Mouse (Mus musculus): ENCODE results near the gene Dock2. TPM values are rescaled to one million over a fixed set of nuclear protein-coding genes. Genes with fewer than 3 reads are reported as not detected.

Gene Dock2
- polyA plus RNA-seq, 1 experiment, result 0.51 TPM

DNA sequence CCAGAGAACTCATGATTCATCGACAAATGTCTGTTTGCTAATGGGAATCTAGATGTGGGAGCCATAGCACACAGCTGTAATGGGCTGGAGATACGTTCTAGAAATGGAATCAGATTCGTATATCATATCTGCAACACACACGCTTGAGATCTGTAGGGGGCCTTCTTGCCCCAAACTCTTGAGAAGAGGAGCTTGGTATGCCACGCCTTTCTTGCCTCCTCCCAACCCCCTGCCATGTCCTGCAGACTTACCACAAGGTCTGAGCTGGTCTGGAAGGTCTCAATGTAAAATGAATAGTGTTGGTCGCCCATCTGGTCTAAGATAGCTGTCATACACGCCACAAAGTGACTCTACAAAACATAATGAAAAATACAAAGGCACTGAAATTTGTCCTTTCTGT lies 471.5 kb downstream of the Dock2 start:
- TF ChIP-seq CTCF (IDR thresholded peaks at IDR 0.05; ENCODE audit: borderline replicate concordance, extremely low read depth, insufficient read depth, insufficient read length) (no peak), POLR2A (IDR thresholded peaks at IDR 0.05; ENCODE audit: borderline replicate concordance, extremely low read depth, insufficient read depth, insufficient read length, poor library complexity, severe bottlenecking) (no peak)
- DNase-seq (ENCODE audit: low read depth), result no peak

DNA sequence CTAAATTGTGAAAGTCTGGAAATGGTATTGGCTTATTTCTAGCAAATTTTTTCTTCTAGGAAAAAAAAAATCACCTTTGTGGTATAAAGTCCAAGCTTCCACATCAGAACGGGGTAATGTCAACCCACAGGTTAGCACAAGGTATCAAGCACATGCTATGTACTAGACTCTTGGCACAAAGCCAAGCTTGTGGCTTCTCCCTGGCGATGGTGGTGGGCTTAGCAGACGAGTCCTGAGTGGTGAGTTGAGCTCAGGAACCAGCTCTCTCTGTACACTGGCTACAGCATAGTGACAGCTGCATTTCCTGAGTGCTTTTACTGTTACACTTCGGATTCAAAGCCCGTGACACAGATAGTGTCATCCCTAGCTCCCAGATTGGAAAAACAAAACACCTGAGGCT lies 472.0 kb downstream of the Dock2 start:
- no peak for TF ChIP-seq POLR2A (IDR thresholded peaks at IDR 0.05; ENCODE audit: borderline replicate concordance, extremely low read depth, insufficient read depth, insufficient read length, poor library complexity, severe bottlenecking)
- TF ChIP-seq CTCF (IDR thresholded peaks at IDR 0.05; ENCODE audit: borderline replicate concordance, extremely low read depth, insufficient read depth, insufficient read length), result no peak

DNA sequence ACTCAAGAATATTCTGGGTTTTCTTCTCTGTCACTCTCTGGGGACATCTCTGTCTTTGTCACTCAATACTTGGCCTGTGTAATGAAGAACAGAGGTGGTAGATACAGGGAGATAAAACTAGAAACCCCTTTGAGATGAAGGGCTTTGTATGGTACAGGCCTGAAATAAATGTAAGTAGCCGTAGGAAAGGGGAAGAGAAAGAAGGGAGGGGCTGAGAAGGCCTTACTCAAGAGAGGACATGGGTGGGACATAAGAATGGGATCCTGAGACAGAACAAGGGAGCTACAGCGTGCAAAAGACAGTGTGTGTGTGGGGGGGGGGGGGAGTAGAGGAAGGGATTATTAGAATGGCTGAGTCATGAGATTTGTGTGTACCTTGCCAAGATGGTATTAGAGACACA lies 474.3 kb downstream of the Dock2 start:
- TF ChIP-seq POLR2A (IDR thresholded peaks at IDR 0.05; ENCODE audit: borderline replicate concordance, extremely low read depth, insufficient read depth, insufficient read length, poor library complexity, severe bottlenecking), result no peak
- no peak for TF ChIP-seq CTCF (IDR thresholded peaks at IDR 0.05; ENCODE audit: borderline replicate concordance, extremely low read depth, insufficient read depth, insufficient read length)
- DNase-seq (ENCODE audit: low read depth), result no peak

More for the DNA sequence above, 472.0 kb downstream of the Dock2 start:
- DNase-seq (ENCODE audit: low read depth), result no peak

DNA sequence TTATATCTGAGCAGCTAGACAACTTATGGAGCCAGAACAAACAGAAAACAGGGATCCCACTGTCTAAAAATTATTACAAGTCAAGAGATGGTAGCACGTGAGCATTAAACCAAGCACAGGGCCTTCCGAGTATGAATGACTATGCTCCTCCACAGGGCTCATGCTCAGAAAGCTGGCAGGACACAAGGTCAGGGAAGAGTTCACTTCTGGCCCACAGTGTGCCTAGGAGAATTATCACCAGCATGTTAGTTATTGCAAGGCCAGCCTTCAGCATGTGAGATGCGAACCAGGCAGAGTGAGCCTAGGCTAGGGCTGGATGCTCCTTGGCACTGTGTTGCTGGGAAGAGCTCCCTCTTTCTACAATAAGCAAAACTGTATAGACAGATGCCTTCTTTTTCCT lies 475.0 kb downstream of the Dock2 start:
- no peak for TF ChIP-seq POLR2A (IDR thresholded peaks at IDR 0.05; ENCODE audit: borderline replicate concordance, extremely low read depth, insufficient read depth, insufficient read length, poor library complexity, severe bottlenecking)
- TF ChIP-seq CTCF (IDR thresholded peaks at IDR 0.05; ENCODE audit: borderline replicate concordance, extremely low read depth, insufficient read depth, insufficient read length), result no peak
- DNase-seq (ENCODE audit: low read depth), result no peak

DNA sequence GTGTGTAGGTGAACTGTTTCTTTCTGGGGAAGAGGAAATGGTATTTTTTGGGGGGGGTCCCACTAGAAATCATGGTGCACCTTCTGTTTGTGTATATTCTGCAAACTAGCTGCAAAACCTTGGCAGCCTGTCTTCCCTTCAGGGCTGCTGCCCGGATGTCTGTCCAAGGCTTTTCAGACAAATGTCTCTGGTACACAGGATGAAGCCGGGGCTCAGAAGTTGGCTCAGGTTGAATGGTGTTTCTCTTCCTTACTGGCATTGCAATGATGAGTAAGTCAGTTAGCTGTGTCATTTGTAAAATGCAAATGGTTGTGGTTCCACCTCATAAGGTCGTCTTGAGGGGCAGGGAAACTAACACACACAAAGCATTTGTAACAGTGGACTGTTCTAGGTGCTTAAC lies 477.5 kb downstream of the Dock2 start:
- TF ChIP-seq CTCF (IDR thresholded peaks at IDR 0.05; ENCODE audit: borderline replicate concordance, extremely low read depth, insufficient read depth, insufficient read length) (no peak), POLR2A (IDR thresholded peaks at IDR 0.05; ENCODE audit: borderline replicate concordance, extremely low read depth, insufficient read depth, insufficient read length, poor library complexity, severe bottlenecking) (no peak)
- no peak for DNase-seq (ENCODE audit: low read depth)

DNA sequence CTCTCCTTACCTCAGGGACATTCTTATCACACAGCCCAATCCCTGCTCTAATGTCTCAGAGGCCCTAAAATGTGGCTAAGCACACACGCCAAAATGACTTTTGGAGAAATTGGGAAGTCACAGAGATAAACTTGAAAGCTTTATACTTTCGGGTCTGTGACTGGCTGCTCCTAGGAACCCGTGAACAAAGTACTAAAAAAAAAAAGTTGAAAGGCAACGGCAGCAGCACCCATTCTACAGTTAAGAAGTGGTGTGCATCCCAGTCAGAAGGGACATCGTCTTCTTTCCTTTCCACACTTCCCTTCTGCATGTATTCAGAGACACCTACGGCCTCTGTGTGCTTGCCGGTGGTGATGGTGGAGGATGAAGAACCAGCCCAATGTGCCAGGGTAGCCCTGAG lies 483.6 kb downstream of the Dock2 start:
- TF ChIP-seq CTCF (IDR thresholded peaks at IDR 0.05; ENCODE audit: borderline replicate concordance, extremely low read depth, insufficient read depth, insufficient read length), result no peak
- no peak for TF ChIP-seq POLR2A (IDR thresholded peaks at IDR 0.05; ENCODE audit: borderline replicate concordance, extremely low read depth, insufficient read depth, insufficient read length, poor library complexity, severe bottlenecking)
- no peak for DNase-seq (ENCODE audit: low read depth)

DNA sequence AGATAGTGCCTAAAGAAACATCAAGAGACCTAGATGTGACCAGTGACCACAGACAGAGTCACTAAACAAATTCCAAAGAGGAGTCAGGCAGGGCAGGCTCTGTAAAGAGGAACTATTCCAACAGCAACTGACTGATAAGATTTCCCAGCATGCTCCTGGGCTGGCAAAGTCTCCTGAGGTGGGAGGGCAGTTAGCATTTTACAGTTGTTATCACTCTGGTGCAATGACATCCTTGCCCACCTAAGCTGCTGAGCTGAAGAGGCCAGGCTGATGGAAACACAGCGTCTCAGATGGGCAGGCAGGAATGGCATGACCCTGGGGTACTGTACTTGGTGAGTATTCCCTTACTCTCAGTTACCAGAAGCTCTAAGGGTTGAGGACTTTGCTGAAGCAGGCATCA lies 484.1 kb downstream of the Dock2 start:
- TF ChIP-seq CTCF (IDR thresholded peaks at IDR 0.05; ENCODE audit: borderline replicate concordance, extremely low read depth, insufficient read depth, insufficient read length) (no peak), POLR2A (IDR thresholded peaks at IDR 0.05; ENCODE audit: borderline replicate concordance, extremely low read depth, insufficient read depth, insufficient read length, poor library complexity, severe bottlenecking) (no peak)
- DNase-seq (ENCODE audit: low read depth), result no peak

DNA sequence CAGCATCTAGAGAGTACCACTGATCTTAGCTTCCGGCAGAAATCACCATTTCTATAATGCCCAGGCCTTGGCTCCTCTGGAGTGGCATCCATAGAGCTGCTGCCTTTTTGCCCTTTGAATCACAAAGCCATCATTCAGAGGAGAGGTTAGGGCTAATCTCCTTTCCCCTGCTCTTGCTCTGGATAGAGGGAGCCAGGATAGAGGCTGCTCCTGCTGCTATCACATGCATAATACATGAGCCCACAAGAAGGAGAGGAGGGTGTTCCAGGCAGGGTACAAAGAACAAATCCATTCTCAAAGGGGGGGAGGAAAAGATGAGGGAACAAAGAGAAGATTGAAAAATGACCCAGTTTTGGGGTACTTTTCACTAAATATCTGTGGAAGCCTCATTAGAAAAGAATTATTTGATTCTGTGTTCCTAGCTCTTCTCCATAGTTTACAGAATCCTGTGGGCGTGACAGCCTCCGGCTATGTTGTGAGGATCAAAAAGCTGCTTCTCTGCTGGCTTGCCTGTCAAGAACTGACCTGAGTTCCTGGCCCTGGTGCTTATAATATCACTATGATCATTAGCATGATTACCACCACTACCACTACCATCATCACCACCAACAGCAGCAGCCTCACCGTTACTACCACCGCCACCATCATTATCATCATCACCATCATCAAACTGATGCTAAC lies 485.9 kb downstream of the Dock2 start:
- no peak for TF ChIP-seq CTCF (IDR thresholded peaks at IDR 0.05; ENCODE audit: borderline replicate concordance, extremely low read depth, insufficient read depth, insufficient read length)
- no peak for TF ChIP-seq POLR2A (IDR thresholded peaks at IDR 0.05; ENCODE audit: borderline replicate concordance, extremely low read depth, insufficient read depth, insufficient read length, poor library complexity, severe bottlenecking)
- peak; percentile 79 for DNase-seq (ENCODE audit: low read depth)

DNA sequence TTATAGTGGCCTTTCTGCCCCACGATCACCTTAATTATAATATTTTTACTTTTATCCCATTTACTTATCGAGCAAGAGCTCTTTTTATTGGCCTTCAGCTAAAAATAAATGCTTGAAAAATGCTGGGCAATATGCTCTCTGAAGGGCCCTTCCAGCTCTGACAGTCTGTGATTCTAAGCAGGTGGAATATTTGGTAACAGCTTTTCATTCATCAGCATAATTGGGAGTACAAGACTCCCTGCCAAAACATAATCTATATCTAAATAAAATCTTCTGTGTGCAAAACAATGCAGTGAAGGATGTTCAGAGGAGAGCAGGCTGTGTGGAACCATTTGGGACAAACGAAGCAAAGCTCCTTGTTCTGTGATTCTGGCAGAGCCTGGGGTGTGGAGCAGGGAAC lies 492.4 kb downstream of the Dock2 start:
- TF ChIP-seq CTCF (IDR thresholded peaks at IDR 0.05; ENCODE audit: borderline replicate concordance, extremely low read depth, insufficient read depth, insufficient read length) (no peak), POLR2A (IDR thresholded peaks at IDR 0.05; ENCODE audit: borderline replicate concordance, extremely low read depth, insufficient read depth, insufficient read length, poor library complexity, severe bottlenecking) (no peak)
- DNase-seq (ENCODE audit: low read depth), result peak; percentile 59

DNA sequence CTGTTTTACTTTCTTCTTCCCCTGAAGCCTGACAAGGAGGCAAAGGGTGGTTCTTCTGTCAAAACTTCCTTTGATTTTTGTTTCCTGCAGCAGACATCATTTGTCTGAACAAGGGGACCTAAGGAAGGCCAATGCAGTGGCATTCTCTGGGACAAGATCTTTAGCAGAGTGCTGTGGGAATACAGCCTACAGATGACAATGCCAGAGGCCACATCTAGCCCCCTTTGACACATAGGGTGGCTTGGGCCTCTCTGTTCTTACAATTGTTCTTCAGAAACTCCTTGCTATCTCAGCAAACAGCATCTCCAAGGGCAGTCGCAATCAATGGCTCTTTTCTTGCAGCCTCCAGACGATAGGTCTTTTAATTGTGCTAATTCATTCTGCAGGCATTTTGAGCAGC lies 493.0 kb downstream of the Dock2 start:
- TF ChIP-seq POLR2A (IDR thresholded peaks at IDR 0.05; ENCODE audit: borderline replicate concordance, extremely low read depth, insufficient read depth, insufficient read length, poor library complexity, severe bottlenecking), result no peak
- no peak for TF ChIP-seq CTCF (IDR thresholded peaks at IDR 0.05; ENCODE audit: borderline replicate concordance, extremely low read depth, insufficient read depth, insufficient read length)
- no peak for DNase-seq (ENCODE audit: low read depth)

DNA sequence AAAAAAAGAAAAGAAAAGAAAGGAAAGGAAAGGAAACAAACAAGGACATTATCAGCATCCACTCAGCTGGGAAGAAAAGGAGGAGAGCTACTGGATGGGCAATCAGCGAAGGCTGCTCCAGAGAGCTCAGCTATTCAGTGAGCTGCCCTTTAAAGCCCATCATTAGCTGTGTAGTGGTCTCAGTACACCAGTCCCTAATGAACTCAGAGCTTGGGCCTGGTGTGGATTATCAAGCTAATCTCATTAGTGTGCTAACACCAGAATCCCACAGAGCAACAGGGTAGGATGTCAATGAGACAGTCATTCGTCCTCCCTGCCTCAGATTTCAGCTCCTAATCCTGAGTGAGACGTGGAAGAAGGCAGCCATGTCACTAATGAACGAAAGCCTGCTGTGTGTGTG lies 493.4 kb downstream of the Dock2 start:
- DNase-seq (ENCODE audit: low read depth), result peak; percentile 74
- TF ChIP-seq POLR2A (IDR thresholded peaks at IDR 0.05; ENCODE audit: borderline replicate concordance, extremely low read depth, insufficient read depth, insufficient read length, poor library complexity, severe bottlenecking) (no peak), CTCF (IDR thresholded peaks at IDR 0.05; ENCODE audit: borderline replicate concordance, extremely low read depth, insufficient read depth, insufficient read length) (no peak)

DNA sequence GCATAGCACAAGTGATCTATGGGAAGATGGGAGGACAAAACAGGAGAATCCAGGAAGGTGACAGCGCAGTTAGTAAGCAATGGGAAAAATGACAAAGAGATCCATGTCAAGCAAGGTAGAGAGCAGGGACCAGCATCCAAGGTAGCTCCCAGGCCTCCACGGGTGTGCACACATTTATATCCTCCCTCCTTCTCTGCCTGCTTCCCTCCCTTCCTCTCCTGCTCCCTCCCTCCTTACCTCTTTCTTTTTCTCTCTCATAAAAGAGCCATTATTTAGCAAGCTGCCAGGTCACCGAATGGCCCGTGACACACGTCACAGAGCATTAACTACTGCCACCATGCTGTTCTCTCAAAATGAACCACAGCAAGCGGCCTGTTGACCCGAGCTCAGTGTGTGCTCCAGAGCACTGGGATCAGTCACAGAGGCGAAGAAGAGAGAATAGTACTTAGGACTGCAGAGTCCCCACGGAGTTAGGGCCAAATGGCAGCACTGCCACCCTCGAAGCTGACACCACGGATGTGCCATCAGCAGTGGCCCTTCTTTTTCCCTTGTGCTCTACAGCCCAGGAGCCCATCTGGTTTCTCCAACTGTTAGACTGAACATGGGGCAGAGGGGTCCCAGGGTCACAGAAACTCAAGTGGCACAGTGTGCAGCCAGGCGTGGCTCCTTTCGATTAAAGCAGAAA lies 499.4 kb downstream of the Dock2 start:
- peak; percentile 28 for DNase-seq (ENCODE audit: low read depth)
- TF ChIP-seq CTCF (IDR thresholded peaks at IDR 0.05; ENCODE audit: borderline replicate concordance, extremely low read depth, insufficient read depth, insufficient read length) (no peak), POLR2A (IDR thresholded peaks at IDR 0.05; ENCODE audit: borderline replicate concordance, extremely low read depth, insufficient read depth, insufficient read length, poor library complexity, severe bottlenecking) (no peak)
